Mouse (Mus musculus) hindbrain, postnatal 0 days (tissue): Measurements from ENCODE around the gene Cdk2ap1. TPM values are rescaled to one million over a fixed set of nuclear protein-coding genes. Genes with fewer than 3 reads are reported as not detected.
"Not testable (repeated sequence)": the region's sequence is repeated elsewhere in the genome, so short reads cannot be mapped to it uniquely, and the experiment has no call there.

Experiments used
- ATAC-seq: fragments of 200-750 bp; cut with Nextera tagmentation; 2 replicates; pipeline ENCODE4 v1.8.0; 2017; ENCODE audit warnings: mild to moderate bottlenecking, moderate TSS enrichment, moderate library complexity
- DNase-seq: peaks from one replicate; pipeline ENCODE4 v3.0.0-alpha.2; 2015; ENCODE audit warnings: low spot score
- H3K27ac ChIP-seq: fragments of 300-500 bp; sonication (generic); 2 replicates; pipeline ENCODE4 v1.5.1; 2014; ENCODE audit warnings: mild to moderate bottlenecking
- H3K27me3 ChIP-seq: fragments of 300-500 bp; sonication (generic); 2 replicates; pipeline ENCODE4 v1.6.1; 2014; ENCODE audit warnings: low read length, mixed read lengths; ENCODE audit not compliant: insufficient read depth
- H3K36me3 ChIP-seq: fragments of 300-500 bp; sonication (generic); 2 replicates; pipeline ENCODE4 v1.6.1; 2014; ENCODE audit warnings: low read length, mixed read lengths; ENCODE audit not compliant: insufficient read depth
- H3K4me1 ChIP-seq: fragments of 300-500 bp; sonication (generic); 2 replicates; pipeline ENCODE4 v1.6.1; 2014; ENCODE audit warnings: antibody characterized with exemption, low read length, mixed read lengths; ENCODE audit not compliant: insufficient read depth
- H3K4me2 ChIP-seq: fragments of 300-500 bp; sonication (generic); 2 replicates; pipeline ENCODE4 v1.6.1; 2014; ENCODE audit warnings: low read depth, mild to moderate bottlenecking, low read length, moderate library complexity, mixed read lengths
- H3K4me3 ChIP-seq: fragments of 300-500 bp; sonication (generic); 2 replicates; pipeline ENCODE4 v1.5.1; 2014; ENCODE audit warnings: low read length
- H3K9ac ChIP-seq: fragments of 300-500 bp; sonication (generic); replicated peaks from 2 replicates; pipeline ENCODE4 v1.6.1; 2014; ENCODE audit warnings: mild to moderate bottlenecking, low read length, moderate library complexity, mixed read lengths
- H3K9me3 ChIP-seq: fragments of 300-500 bp; sonication (generic); 2 replicates; pipeline ENCODE4 v1.6.1; 2016; ENCODE audit warnings: low read length, mixed read lengths
- CTCF ChIP-seq: IDR thresholded peaks from 2 replicates; pipeline ENCODE4 v1.5.1; 2016; ENCODE audit warnings: antibody characterized with exemption, control low read depth, low read depth
- WGBS: fragments of 180-500 bp; shearing (Covaris S2); extraction: QIAGEN DNeasy Blood & Tissue Kit; methylation state at CpG from one replicate; pipeline ENCODE4 v1.1.7; 2014; 5-methylcytosine and 5-hydroxymethylcytosine counted together
- polyA plus RNA-seq: library from polyadenylated mRNA; unstranded; fragments of >200 nt; fragmentation: Nextera tagmentation; extraction: Ambion mirVana; gene quantifications from 2 replicates; pipeline ENCODE4 v1.2.1, GENCODE M21; 2015
- total RNA-seq: library from RNA; depleted of rRNA; stranded (reverse); fragments of >200 nt; gene quantifications from 2 replicates; pipeline ENCODE4 v1.2.3, GENCODE M21; 2014

Cdk2ap1 gene
- total and polyA plus RNA-seq, 2 experiments from 2014 or later: 102 to 209 TPM

DNA sequence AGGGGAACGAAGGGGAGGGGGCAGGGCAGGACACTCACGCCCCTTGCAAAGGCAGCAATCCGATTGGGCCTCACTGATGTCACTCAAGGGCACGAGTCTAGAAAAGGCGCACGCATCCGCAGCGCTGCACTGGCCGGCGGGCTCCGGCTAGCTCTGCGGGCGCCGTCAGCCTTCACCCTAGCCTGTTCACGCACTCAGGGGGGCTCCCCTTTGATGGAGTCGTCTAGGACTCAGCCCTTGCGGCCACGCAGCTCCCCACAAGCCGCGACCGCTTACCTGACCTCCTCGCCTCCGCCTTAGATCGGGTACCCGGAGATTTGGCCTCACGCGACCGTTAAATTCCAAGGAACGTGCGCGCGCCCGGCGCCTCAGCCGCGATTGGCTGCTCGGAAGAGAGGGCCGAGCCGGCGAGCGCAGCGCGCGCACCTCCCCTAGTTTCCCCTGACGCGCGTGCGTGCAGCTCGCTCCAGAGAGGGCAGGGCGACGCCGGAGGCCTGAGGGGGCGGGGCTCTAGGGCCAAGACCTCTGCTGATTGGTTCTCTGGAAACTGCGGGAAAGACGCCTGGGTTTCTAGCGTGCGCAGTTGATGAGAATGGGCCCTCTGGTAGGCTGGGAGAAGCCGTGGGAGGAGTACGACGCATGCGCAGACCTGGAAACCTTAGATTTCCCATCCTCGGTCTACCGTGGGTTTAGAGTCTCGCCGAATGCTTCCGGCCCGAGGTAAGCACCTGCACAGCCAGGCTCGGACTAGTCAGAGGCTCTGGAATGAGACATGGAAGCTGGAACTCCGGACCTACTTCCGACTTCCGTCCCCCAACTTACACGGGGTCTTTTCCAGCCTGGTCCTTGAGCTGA lies 35.1 kb downstream of the Cdk2ap1 start, which contains the start of the genes Mphosph9 and 2810006K23Rik:
Gene Mphosph9, minus strand, starts transcription at position 463 of the 855 bp plus-strand sequence.
Gene 2810006K23Rik, plus strand, starts transcription at position 580 of the 855 bp plus-strand sequence.
- peak within 1 kb of the TSS; percentile 98 for H3K27ac ChIP-seq
- under 1% methylated on average over 69 of the region's 72 CpGs for WGBS
- peak; percentile 9; the same call in 1 of the 2 replicates for TF ChIP-seq CTCF
- H3K4me1 ChIP-seq: 0 out of 2 replicates have a peak, but pooled peaks cover 4% of the 10 kb centered on the region
- no peaks in the 10 kb centered on the region for H3K9me3 ChIP-seq
- no peaks in the 10 kb centered on the region for H3K36me3 ChIP-seq
- DNase-seq (peak; percentile 100), ATAC-seq (peak; percentile 99)
- no peaks in the 10 kb centered on the region for H3K27me3 ChIP-seq
- H3K4me2 ChIP-seq: peak within 1 kb of the TSS; percentile 77
- H3K4me3 ChIP-seq: peak within 1 kb of the TSS; percentile 73
- H3K9ac ChIP-seq: peak within 1 kb of the TSS; percentile 76

DNA sequence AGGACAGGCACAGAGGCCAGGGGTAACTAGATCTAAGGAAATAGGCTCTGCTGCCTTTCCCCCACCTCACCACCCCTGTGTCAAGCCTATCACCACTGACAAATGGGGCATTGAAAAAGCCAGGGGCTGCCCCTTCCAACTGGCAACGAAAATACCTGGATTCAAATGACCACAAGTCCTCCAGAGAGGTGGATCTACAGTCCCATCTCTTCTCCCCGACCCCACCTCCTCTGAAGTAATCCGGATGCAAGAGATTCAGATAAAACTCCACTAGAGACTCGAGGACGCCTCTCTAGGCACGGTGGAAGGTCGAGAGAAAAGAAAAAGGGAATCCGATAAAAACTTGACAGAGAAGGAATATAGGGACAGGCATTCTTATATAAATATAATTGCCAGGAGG lies 36.1 kb downstream of the Cdk2ap1 start:
- Histone ChIP-seq H3K9me3 (no peaks in the 10 kb centered on the region), H3K4me3 (peak overlapping the region; percentile 73), H3K4me2 (peak overlapping the region; percentile 77), H3K36me3 (no peaks in the 10 kb centered on the region), H3K4me1 (0 out of 2 replicates have a peak, but pooled peaks cover 4% of the 10 kb centered on the region), H3K9ac (peak overlapping the region; percentile 76), H3K27ac (peak overlapping the region; percentile 98; the same call in 1 of the 2 replicates), H3K27me3 (no peaks in the 10 kb centered on the region)
- DNase-seq: no peak
- ATAC-seq: no peak
- WGBS: 1% methylated on average over 8 of the region's 8 CpGs
- TF ChIP-seq CTCF: no peak

DNA sequence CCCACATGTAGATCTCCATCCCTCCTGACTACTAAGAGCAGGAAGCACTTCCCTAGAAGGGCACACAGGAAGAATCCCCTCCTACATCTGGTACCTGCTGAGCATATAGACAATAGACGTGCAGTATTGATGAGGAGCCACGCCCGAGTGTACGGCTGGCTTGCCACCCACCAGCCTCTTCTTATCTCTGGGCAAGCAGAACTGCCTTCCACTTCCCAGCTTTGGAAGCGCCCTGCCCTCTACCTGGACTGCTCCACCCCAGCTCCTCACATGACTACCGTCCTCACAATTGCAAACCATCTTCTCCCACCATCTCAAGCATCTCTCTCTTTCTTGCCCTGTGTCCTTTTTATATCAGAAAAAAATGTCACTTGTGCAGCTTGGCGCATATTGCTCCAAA lies 45.2 kb downstream of the Cdk2ap1 start:
- H3K4me3 ChIP-seq: no peak overlapping the region
- ATAC-seq (no peak), DNase-seq (no peak)
- no peaks in the 10 kb centered on the region for H3K9me3 ChIP-seq
- 83% methylated on average over 7 of the region's 7 CpGs for WGBS
- no peak overlapping the region for H3K9ac ChIP-seq
- TF ChIP-seq CTCF: no peak
- no peaks in the 10 kb centered on the region for H3K4me1 ChIP-seq
- peaks cover 15% of the 10 kb centered on the region for H3K36me3 ChIP-seq
- no peak overlapping the region for H3K27ac ChIP-seq
- H3K4me2 ChIP-seq: no peak overlapping the region
- no peaks in the 10 kb centered on the region for H3K27me3 ChIP-seq

DNA sequence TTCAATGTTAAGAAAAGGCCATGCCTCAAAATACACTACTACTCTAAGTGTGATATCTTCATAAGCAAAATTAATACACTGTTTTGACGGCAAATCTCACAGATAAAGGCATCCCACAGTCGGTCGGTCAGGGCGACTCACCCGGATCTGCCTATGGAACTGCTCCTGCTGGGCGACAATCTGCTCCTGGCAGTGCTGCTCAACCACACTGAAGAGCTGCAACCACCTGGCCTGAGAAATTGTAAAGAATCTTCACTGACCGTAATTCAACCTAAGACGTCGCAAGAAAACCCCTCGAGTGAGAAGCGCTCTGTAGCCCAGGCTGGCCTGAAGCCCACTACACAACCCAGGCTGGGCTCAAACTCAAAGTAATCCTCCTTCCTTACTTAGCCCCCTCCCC lies 46.9 kb downstream of the Cdk2ap1 start:
- WGBS: 63% methylated on average over 11 of the region's 11 CpGs
- H3K4me2 ChIP-seq: no peak overlapping the region
- TF ChIP-seq CTCF: no peak
- H3K4me3 ChIP-seq: no peak overlapping the region
- H3K4me1 ChIP-seq: no peaks in the 10 kb centered on the region
- H3K36me3 ChIP-seq: peaks cover 23% of the 10 kb centered on the region
- DNase-seq (peak; percentile 24), ATAC-seq (no peak)
- no peak overlapping the region for H3K9ac ChIP-seq
- H3K27ac ChIP-seq: no peak overlapping the region
- no peaks in the 10 kb centered on the region for H3K9me3 ChIP-seq
- H3K27me3 ChIP-seq: no peaks in the 10 kb centered on the region

DNA sequence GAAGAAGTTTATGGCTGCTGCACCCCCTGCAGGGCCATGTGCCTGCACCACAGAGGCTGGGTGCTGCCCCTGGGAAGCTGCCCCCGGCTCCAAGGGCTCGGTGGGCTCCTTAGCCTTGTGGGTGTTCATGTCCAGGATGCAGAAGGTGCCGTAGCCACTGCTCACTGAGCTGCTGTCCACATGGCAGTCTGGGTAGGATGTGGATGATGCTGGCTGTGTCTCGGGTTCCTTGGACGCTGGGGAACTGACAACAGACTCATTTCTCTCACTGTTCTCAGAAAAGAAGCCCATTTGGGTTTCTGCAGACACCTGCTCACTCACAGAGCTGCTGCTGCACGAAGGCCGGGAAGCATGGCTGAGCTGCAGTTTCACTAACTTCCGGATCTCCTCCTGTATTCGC lies 47.4 kb downstream of the Cdk2ap1 start:
- ATAC-seq (no peak), DNase-seq (no peak)
- Histone ChIP-seq H3K9ac (no peak overlapping the region), H3K36me3 (peaks cover 26% of the 10 kb centered on the region), H3K27ac (no peak overlapping the region), H3K4me2 (no peak overlapping the region), H3K9me3 (no peaks in the 10 kb centered on the region), H3K4me1 (no peaks in the 10 kb centered on the region), H3K4me3 (no peak overlapping the region), H3K27me3 (no peaks in the 10 kb centered on the region)
- 78% methylated on average over 9 of the region's 9 CpGs for WGBS
- TF ChIP-seq CTCF: no peak

DNA sequence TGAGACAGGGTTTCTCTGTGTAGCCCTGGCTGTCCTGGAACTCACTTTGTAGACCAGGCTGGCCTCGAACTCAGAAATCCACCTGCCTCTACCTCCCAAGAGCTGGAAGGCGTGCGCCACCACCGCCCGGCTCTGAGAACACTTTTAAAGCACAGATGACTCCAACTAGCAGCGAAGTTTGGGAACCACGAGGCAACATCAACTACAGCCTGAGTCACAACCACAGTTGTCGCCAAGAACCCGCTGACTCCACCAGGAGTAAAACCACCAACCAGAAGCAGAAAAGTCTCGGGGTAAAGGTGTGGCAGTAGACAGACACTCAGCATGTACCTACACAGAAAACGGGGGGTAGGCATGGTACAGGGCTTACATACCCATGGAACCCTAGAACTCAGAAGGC lies 52.8 kb downstream of the Cdk2ap1 start:
- no peaks in the 10 kb centered on the region for H3K27me3 ChIP-seq
- no peak for TF ChIP-seq CTCF
- no peak overlapping the region for H3K27ac ChIP-seq
- H3K9ac ChIP-seq: no peak overlapping the region
- H3K9me3 ChIP-seq: no peaks in the 10 kb centered on the region
- H3K36me3 ChIP-seq: peaks cover 45% of the 10 kb centered on the region
- H3K4me1 ChIP-seq: no peaks in the 10 kb centered on the region
- ATAC-seq (no peak), DNase-seq (no peak)
- H3K4me3 ChIP-seq: no peak overlapping the region
- H3K4me2 ChIP-seq: no peak overlapping the region
- 95% methylated on average over 11 of the region's 11 CpGs for WGBS

DNA sequence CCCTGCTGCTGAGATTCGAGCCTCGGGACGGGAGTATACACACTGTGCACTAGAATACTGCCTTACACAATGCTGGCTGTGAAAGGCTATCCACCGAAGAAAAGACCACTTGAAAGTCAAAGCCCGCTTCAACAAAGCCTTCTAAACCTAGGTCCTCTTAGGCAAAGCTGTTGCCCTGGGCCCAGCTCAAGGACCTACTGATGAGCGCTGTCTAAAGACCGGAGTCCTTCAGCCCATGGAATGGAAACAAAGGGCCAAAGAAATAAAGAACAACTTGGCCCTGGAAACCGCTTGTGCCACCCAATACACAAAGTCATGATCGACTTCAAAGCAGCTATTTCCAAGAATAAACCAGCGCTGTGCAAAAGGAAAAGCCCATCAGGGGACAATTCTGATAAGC lies 53.7 kb downstream of the Cdk2ap1 start:
- H3K4me1 ChIP-seq: no peaks in the 10 kb centered on the region
- H3K9me3 ChIP-seq: no peaks in the 10 kb centered on the region
- no peak overlapping the region for H3K4me3 ChIP-seq
- DNase-seq: no peak
- H3K36me3 ChIP-seq: peaks cover 42% of the 10 kb centered on the region
- H3K27me3 ChIP-seq: no peaks in the 10 kb centered on the region
- H3K4me2 ChIP-seq: no peak overlapping the region
- no peak for TF ChIP-seq CTCF
- no peak overlapping the region for H3K27ac ChIP-seq
- WGBS: 71% methylated on average over 10 of the region's 10 CpGs
- H3K9ac ChIP-seq: no peak overlapping the region
- no peak for ATAC-seq

DNA sequence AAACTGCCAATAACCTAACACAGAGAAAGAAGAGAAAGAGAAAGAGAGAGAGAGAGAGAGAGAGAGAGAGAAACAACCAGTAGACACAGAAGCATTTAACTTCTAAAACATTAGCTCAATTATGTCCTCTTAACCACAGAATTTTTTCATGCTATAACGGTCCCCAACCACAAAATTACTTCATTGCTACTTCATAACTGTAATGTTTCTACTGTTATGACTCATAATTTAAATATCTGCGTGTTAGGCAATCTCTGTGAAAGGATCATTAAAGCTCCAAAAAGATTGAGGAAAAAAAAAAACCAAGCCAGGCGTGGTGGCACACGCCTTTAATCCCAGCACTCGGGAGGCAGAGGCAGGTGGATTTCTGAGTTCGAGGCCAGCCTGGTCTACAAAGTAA lies 60.0 kb downstream of the Cdk2ap1 start:
- 97% methylated on average over 6 of the region's 6 CpGs for WGBS
- not testable (repeated sequence) for H3K9me3 ChIP-seq, H3K4me1 ChIP-seq, H3K27ac ChIP-seq, DNase-seq, H3K4me2 ChIP-seq, ATAC-seq, H3K27me3 ChIP-seq, H3K4me3 ChIP-seq, H3K9ac ChIP-seq
- H3K36me3 ChIP-seq: peaks cover 38% of the 10 kb centered on the region
